Mouse (Mus musculus) MN1 (cell line): ENCODE measurements around the gene Stil.

Experiments used
- DNase-seq: peaks from one replicate; pipeline ENCODE4 v3.0.0-alpha.2; 2016; ENCODE audit warnings: low spot score

Stil gene

GRCm38 (mm10) chr4:115048190-115048589, 48.2 kb downstream of the Stil start:
- no peak for DNase-seq

GRCm38 (mm10) chr4:115051245-115051644, 51.3 kb downstream of the Stil start:
- DNase-seq, result no peak

- peak; percentile 60 for DNase-seq
Measured at GRCm38 (mm10) chr4:115052343-115053005, 52.5 kb downstream of the Stil start.

GRCm38 (mm10) chr4:115055044-115055443, 55.1 kb downstream of the Stil start:
- no peak for DNase-seq

GRCm38 (mm10) chr4:115055691-115056090, 55.7 kb downstream of the Stil start:
- no peak for DNase-seq

- peak; percentile 32 for DNase-seq
Measured at GRCm38 (mm10) chr4:115056371-115056920, 56.5 kb downstream of the Stil start, which contains the start of gene Tal1. TSS of gene Tal1 (plus strand) at chr4:115056426.

GRCm38 (mm10) chr4:115056921-115057673, 57.1 kb downstream of the Stil start:
- peak; percentile 35 for DNase-seq

- DNase-seq, result no peak
Measured at GRCm38 (mm10) chr4:115057674-115058316, 57.8 kb downstream of the Stil start.

GRCm38 (mm10) chr4:115058317-115058761, 58.4 kb downstream of the Stil start:
- DNase-seq, result no peak

- no peak for DNase-seq
Measured at GRCm38 (mm10) chr4:115058871-115059590, 59.1 kb downstream of the Stil start.

GRCm38 (mm10) chr4:115059871-115060270, 59.9 kb downstream of the Stil start:
- no peak for DNase-seq

- no peak for DNase-seq
Measured at GRCm38 (mm10) chr4:115060753-115061152, 60.8 kb downstream of the Stil start.

- DNase-seq, result peak; percentile 11
Measured at GRCm38 (mm10) chr4:115062540-115062874, 62.5 kb downstream of the Stil start.

- peak; percentile 47 for DNase-seq
Measured at GRCm38 (mm10) chr4:115062875-115063517, 63.0 kb downstream of the Stil start.

GRCm38 (mm10) chr4:115063518-115064239, 63.7 kb downstream of the Stil start:
- DNase-seq, result no peak

GRCm38 (mm10) chr4:115071668-115072067, 71.7 kb downstream of the Stil start:
- DNase-seq, result no peak

GRCm38 (mm10) chr4:115074789-115075188, 74.8 kb downstream of the Stil start:
- DNase-seq, result no peak

GRCm38 (mm10) chr4:115075204-115075915, 75.4 kb downstream of the Stil start:
- DNase-seq, result no peak

GRCm38 (mm10) chr4:115078892-115079820, 79.2 kb downstream of the Stil start:
- peak; percentile 75 for DNase-seq
